Mouse (Mus musculus): ENCODE data around the gene Gdf10.

Gene Gdf10

GRCm38 (mm10) chr14:33940739-33941138 is 17.4 kb downstream of the Gdf10 start, which contains the start of gene Gdf2:
TSS of gene Gdf2 (plus strand) at chr14:33941039.
- DNase-seq, result no peak

GRCm38 (mm10) chr14:33942222-33942621 is 18.8 kb downstream of the Gdf10 start:
- no peak for DNase-seq

- DNase-seq, result no peak
These were observed 22.7 kb downstream of the Gdf10 start for GRCm38 (mm10) chr14:33946125-33946524.

- no peak for DNase-seq
These were observed 29.0 kb downstream of the Gdf10 start for GRCm38 (mm10) chr14:33952233-33952981.

GRCm38 (mm10) chr14:33953761-33954160 is 30.4 kb downstream of the Gdf10 start, which contains the start of gene Rbp3:
TSS of gene Rbp3 (plus strand) at chr14:33954003.
- DNase-seq, result no peak

- DNase-seq, result no peak
These were observed 32.7 kb downstream of the Gdf10 start for GRCm38 (mm10) chr14:33956055-33956454.

- DNase-seq, result no peak
These were observed 34.8 kb downstream of the Gdf10 start for GRCm38 (mm10) chr14:33958186-33958585.

- DNase-seq, result no peak
These were observed 35.5 kb downstream of the Gdf10 start for GRCm38 (mm10) chr14:33958841-33959240.

- DNase-seq, result peak; percentile 39
These were observed 36.0 kb downstream of the Gdf10 start for GRCm38 (mm10) chr14:33959341-33959740.

GRCm38 (mm10) chr14:33965675-33966074 is 42.3 kb downstream of the Gdf10 start:
- no peak for DNase-seq

GRCm38 (mm10) chr14:33972679-33973078 is 49.3 kb downstream of the Gdf10 start:
- no peak for DNase-seq

- peak; percentile 28 for DNase-seq
These were observed 51.4 kb downstream of the Gdf10 start for GRCm38 (mm10) chr14:33974752-33975151.

- DNase-seq, result no peak
These were observed 54.4 kb downstream of the Gdf10 start for GRCm38 (mm10) chr14:33977748-33978147.

- DNase-seq, result peak; percentile 11
These were observed 55.2 kb downstream of the Gdf10 start, which contains the start of gene Zfp488 for GRCm38 (mm10) chr14:33978604-33979059. TSS of gene Zfp488 (minus strand) at chr14:33978764.

All from right cerebral cortex, adult 18-20 months (tissue).